Mouse (Mus musculus): ENCODE results near the gene Tnks2.

DNA sequence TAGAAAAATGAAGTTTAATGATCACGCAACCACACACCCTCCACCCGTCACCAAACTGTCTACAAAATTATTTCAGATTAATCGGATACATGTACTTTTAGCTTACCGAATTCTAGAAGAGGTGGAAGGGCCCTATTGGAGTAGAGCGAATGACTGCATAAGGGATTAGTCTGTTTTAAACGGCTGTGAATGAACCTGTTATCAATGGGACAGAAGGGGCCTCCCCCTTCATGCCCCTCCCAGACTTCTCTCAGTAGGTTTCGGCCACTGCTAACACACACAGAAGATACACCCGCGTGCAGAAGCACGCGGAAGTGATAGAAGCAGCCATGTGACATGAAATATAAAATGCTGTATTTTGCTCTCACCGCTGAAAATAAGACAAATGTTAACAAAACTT, 85.4 kb downstream of the Tnks2 start, which contains the start of gene Fgfbp3:
- TF ChIP-seq ETS1 (conservative IDR thresholded peaks at IDR 0.05; ENCODE audit: low read depth, low read length) (0 out of 2 replicates have a peak, but pooled peaks have one; percentile 35), CTCF (conservative IDR thresholded peaks at IDR 0.05 in 1 of 2, IDR thresholded peaks at IDR 0.05 in 1 of 2; ENCODE audit: low read depth in 2 of 2, low read length in 2 of 2) (no peak), POLR2A (IDR thresholded peaks at IDR 0.05; ENCODE audit: low read depth, low read length) (peak; percentile 82), NRF1 (IDR thresholded peaks at IDR 0.05; ENCODE audit: low read depth, low read length) (no peak; the same call in 1 of the 2 replicates), PAX5 (IDR thresholded peaks at IDR 0.05; ENCODE audit: low read length) (no peak), EP300 (IDR thresholded peaks at IDR 0.05; ENCODE audit: low read length) (no peak), POLR2AphosphoS2 (IDR thresholded peaks at IDR 0.05; ENCODE audit: low read depth, low read length) (0 out of 2 replicates have a peak, but pooled peaks have one; percentile 34), CHD2 (IDR thresholded peaks at IDR 0.05; ENCODE audit: low read length) (no peak), JUND (conservative IDR thresholded peaks at IDR 0.05; ENCODE audit: low read depth, low read length) (no peak), ZMIZ1 (IDR thresholded peaks at IDR 0.05; ENCODE audit: low read depth, low read length) (no peak; the same call in 1 of the 2 replicates), MAFK (IDR thresholded peaks at IDR 0.05; ENCODE audit: insufficient replicate concordance, low read length) (no peak)
